Mouse (Mus musculus) megakaryocyte, embryonic 14.5 days (primary cell): Measurements from ENCODE around the gene Prelid3b.

Experiments
- FLI1 ChIP-seq: IDR thresholded peaks from 2 replicates; pipeline ENCODE4 v1.6.1; 2012; ENCODE audit warnings: low read length, inconsistent platforms, mixed read lengths
- GATA1 ChIP-seq: IDR thresholded peaks from 3 replicates; pipeline ENCODE4 v1.6.1; 2012; ENCODE audit warnings: mixed read lengths, low read length, inconsistent platforms, borderline replicate concordance

- TF ChIP-seq FLI1 = no peak
- no peak for TF ChIP-seq GATA1
Observed at GRCm38 (mm10) chr2:174478746-174479145, 5.9 kb upstream of the Prelid3b start.
